Mouse (Mus musculus) limb, embryonic 15.5 days (tissue): ENCODE measurements around the gene Lca5. TPM values are rescaled to one million over a fixed set of nuclear protein-coding genes. Genes with fewer than 3 reads are reported as not detected.

ENCODE experiments used
- ATAC-seq: fragments of 200-750 bp; cut with Nextera tagmentation; 2 replicates; pipeline ENCODE4 v1.8.0; 2017; ENCODE audit warnings: low read depth, moderate TSS enrichment; ENCODE audit not compliant: insufficient number of reproducible peaks, low FRiP score, low TSS enrichment
- H3K27ac ChIP-seq: fragments of 300-500 bp; sonication (generic); 2 replicates; pipeline ENCODE4 v1.5.1; 2015; ENCODE audit warnings: moderate library complexity, mild to moderate bottlenecking, inconsistent platforms
- H3K27me3 ChIP-seq: fragments of 300-500 bp; sonication (generic); 2 replicates; pipeline ENCODE4 v1.6.1; 2015; ENCODE audit warnings: inconsistent platforms
- H3K36me3 ChIP-seq: fragments of 300-500 bp; sonication (generic); 2 replicates; pipeline ENCODE4 v1.6.1; 2015; ENCODE audit warnings: inconsistent platforms
- H3K4me1 ChIP-seq: fragments of 300-500 bp; sonication (generic); 2 replicates; pipeline ENCODE4 v1.6.1; 2015; ENCODE audit warnings: inconsistent platforms
- H3K4me2 ChIP-seq: fragments of 300-500 bp; sonication (generic); 2 replicates; pipeline ENCODE4 v1.6.1; 2015; ENCODE audit warnings: mild to moderate bottlenecking, inconsistent platforms
- H3K4me3 ChIP-seq: fragments of 300-500 bp; sonication (generic); 2 replicates; pipeline ENCODE4 v1.5.1; 2015; ENCODE audit warnings: mild to moderate bottlenecking, inconsistent platforms
- H3K9ac ChIP-seq: fragments of 300-500 bp; sonication (generic); 2 replicates; pipeline ENCODE4 v1.6.1; 2015; ENCODE audit warnings: inconsistent platforms
- H3K9me3 ChIP-seq: fragments of 300-500 bp; sonication (generic); 2 replicates; pipeline ENCODE4 v1.6.1; 2016; ENCODE audit warnings: inconsistent platforms
- WGBS: fragments of 180-500 bp; shearing (Covaris S2); methylation state at CpG from one replicate; pipeline ENCODE4 v1.1.7; 2015; 5-methylcytosine and 5-hydroxymethylcytosine counted together
- polyA plus RNA-seq: library from polyadenylated mRNA; unstranded; fragments of >200 nt; fragmentation: Nextera tagmentation; extraction: Ambion mirVana; gene quantifications from 2 replicates; pipeline ENCODE4 v1.2.1, GENCODE M21; 2015

The Lca5 gene
- 14.5 and 15.0 TPM in 2 replicates for polyA plus RNA-seq

DNA sequence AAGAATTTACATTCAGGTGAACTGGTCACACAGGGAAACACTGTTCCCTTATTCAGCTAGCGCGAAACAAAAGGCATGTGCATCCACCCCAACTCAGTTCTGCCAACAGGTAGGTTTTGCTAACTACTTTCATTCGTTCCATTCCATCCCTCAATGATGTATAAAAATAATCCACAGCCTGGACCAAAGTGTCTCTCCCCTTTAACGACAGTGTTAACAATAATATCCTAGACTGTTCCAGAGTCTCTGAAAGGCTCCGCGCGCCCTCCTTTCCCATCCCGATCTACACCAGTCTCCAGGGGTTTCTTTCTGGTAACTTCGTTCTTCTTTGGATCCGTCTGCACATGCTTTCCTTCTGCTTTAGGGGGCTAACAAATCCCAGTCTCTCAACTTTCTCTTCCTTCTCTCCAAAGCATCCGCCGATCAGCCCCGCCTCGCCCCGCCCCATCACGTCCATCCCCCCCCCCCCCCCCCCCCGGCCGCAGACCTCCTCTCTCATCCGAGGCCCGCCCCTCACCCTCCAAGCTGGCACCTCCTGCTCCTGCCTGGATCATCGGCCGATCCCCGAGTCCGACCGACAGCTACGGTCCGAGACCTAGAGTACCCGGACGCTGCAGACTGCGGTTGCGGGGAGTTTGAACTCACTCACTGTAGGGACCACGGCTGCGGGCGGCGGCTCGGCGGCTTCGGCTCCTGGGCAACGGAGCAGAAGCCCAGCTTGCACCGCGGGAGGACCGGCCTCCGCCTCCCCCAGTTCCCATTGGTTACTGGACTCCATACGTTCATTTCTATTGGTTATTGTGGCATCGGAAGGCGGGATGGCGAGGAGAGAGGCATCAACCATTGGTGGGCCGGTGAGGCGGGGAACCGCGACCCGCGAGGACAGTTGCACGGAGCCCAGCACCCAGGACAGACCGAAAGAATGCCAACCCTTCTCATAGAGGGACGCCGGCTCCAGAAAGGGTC lies at the start of gene Lca5:
TSS of gene Lca5 (minus strand) at position 736 of the 966 bp plus-strand sequence.
- Histone ChIP-seq H3K27ac (peak within 1 kb of the TSS; percentile 96), H3K4me3 (peak within 1 kb of the TSS; percentile 66), H3K9ac (peak within 1 kb of the TSS; percentile 39; the same call in 1 of the 2 replicates), H3K4me2 (peak within 1 kb of the TSS; percentile 54), H3K9me3 (no peaks in the 10 kb centered on the region), H3K27me3 (no peaks in the 10 kb centered on the region), H3K4me1 (peaks cover 10% of the 10 kb centered on the region), H3K36me3 (no peaks in the 10 kb centered on the region)
- ATAC-seq = peak; percentile 99
- 2% methylated on average over 53 of the region's 57 CpGs for WGBS

- H3K27me3 ChIP-seq = no peaks in the 10 kb centered on the region
- H3K4me2 ChIP-seq = no peak overlapping the region
- H3K27ac ChIP-seq = no peak overlapping the region
- H3K4me1 ChIP-seq = no peaks in the 10 kb centered on the region
- no peak overlapping the region for H3K9ac ChIP-seq
- whole genome bisulfite sequencing = 48% methylated on average over 15 of the region's 15 CpGs
- no peaks in the 10 kb centered on the region for H3K36me3 ChIP-seq
- H3K4me3 ChIP-seq = no peak overlapping the region
- no peaks in the 10 kb centered on the region for H3K9me3 ChIP-seq
- no peak for ATAC-seq
Observed at GRCm38 (mm10) chr9:83488491-83489210, 47.7 kb upstream of the Lca5 start.

- no peak overlapping the region for H3K4me3 ChIP-seq
- H3K27ac ChIP-seq = no peak overlapping the region
- H3K4me2 ChIP-seq = no peak overlapping the region
- H3K27me3 ChIP-seq = no peaks in the 10 kb centered on the region
- H3K9ac ChIP-seq = no peak overlapping the region
- H3K9me3 ChIP-seq = no peaks in the 10 kb centered on the region
- H3K4me1 ChIP-seq = peaks cover 2% of the 10 kb centered on the region
- H3K36me3 ChIP-seq = no peaks in the 10 kb centered on the region
- 38% methylated on average over 9 of the region's 9 CpGs for WGBS
- no peak for ATAC-seq
Observed at GRCm38 (mm10) chr9:83487771-83488470, 47.0 kb upstream of the Lca5 start.

DNA sequence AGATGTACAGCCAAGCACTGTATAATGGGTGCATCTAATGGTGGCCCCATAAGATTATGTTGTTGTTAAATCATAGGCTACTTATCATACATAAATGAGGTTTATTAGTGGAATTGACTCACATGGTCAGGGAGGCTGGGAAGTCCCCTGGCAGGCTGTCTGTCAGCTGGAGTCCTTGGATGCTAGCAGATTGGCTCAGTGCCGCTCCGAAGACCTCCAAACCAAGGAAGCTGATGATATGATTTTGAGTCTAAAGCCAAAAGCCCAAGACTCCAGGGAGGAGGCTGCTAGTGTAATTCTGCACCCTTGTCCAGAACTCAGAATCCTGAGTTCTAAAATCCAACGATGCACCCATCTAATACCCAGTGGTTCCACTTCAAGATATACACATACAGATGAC lies 45.0 kb upstream of the Lca5 start:
- no peaks in the 10 kb centered on the region for H3K27me3 ChIP-seq
- H3K36me3 ChIP-seq = no peaks in the 10 kb centered on the region
- H3K27ac ChIP-seq = no peak overlapping the region
- H3K9ac ChIP-seq = no peak overlapping the region
- no peak overlapping the region for H3K4me3 ChIP-seq
- H3K4me2 ChIP-seq = no peak overlapping the region
- peaks cover 8% of the 10 kb centered on the region for H3K4me1 ChIP-seq
- no peaks in the 10 kb centered on the region for H3K9me3 ChIP-seq
- no peak for ATAC-seq
- WGBS = 96% methylated on average over 3 of the region's 3 CpGs

- WGBS = 92% methylated on average over 1 of the region's 1 CpGs
- H3K4me2 ChIP-seq = no peak overlapping the region
- no peaks in the 10 kb centered on the region for H3K9me3 ChIP-seq
Observed at GRCm38 (mm10) chr9:83485357-83485756, 44.4 kb upstream of the Lca5 start.

DNA sequence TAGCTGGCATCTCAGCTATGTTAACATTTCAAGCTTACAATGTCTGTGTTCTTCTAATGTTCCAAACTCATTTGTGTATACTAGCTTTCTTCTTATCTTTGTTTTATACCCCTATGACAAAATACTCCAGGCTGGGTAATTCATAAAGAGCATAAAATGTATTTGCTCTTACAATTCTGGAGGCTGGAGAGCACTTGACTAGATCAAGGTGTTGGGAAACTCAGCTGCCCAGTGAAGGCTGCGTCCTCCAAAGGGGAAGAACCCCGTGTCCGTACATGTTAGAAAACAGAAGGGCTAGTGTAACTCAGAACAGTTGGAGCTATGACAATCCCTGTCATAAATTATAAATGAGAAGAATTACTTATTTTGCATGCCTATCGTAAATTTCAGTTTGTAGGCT lies 42.5 kb upstream of the Lca5 start:
- H3K4me1 ChIP-seq = peaks cover 8% of the 10 kb centered on the region
- 82% methylated on average over 4 of the region's 4 CpGs for WGBS

More at GRCm38 (mm10) chr9:83485357-83485756, 44.4 kb upstream of the Lca5 start:
- no peak overlapping the region for H3K9ac ChIP-seq
- no peak overlapping the region for H3K27ac ChIP-seq
- no peaks in the 10 kb centered on the region for H3K36me3 ChIP-seq
- H3K4me1 ChIP-seq = peaks cover 8% of the 10 kb centered on the region
- H3K4me3 ChIP-seq = no peak overlapping the region
- ATAC-seq = no peak
- H3K27me3 ChIP-seq = no peaks in the 10 kb centered on the region

DNA sequence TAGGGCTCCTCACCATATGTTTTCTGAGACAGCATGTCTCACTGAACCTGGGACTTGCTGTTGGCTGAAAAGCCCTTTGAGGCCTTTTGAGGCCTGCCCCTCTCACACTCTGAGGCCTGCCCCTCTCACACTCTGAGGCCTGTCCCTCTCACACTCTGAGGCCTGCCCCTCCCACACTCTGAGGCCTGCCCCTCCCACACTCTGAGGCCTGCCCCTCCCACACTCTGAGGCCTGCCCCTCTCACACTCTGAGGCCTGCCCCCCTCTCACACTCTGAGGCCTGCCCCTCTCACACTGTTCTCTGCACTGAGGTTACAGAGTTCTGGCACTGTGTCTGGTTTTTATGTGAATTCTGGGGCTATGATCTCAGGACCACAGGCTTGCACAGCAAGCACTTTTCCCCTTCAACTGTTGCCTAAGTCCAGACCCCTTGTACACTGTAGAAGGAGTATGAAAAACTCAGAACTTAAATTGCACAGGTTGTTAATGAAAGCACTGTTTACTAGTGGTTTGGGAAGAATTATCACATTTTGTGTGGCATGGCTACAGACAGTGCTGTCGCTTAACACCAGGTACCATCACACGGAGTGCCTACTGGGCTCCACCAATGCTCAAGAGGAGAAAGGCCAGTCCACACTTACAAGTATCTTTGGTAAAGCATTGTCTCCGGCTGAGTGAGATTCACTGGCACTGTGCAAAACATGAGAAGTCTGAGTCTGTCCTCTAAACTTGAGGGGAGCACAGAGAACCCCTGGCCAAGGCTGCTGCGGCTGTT lies 41.4 kb upstream of the Lca5 start:
- H3K4me3 ChIP-seq = no peak overlapping the region
- H3K9ac ChIP-seq = no peak overlapping the region
- peak; percentile 71; the same call in 1 of the 2 replicates for ATAC-seq
- H3K4me2 ChIP-seq = no peak overlapping the region
- WGBS = 66% methylated on average over 4 of the region's 4 CpGs
- peak overlapping the region; percentile 52 for H3K27ac ChIP-seq
- H3K9me3 ChIP-seq = no peaks in the 10 kb centered on the region
- no peaks in the 10 kb centered on the region for H3K27me3 ChIP-seq
- no peaks in the 10 kb centered on the region for H3K36me3 ChIP-seq
- peaks cover 8% of the 10 kb centered on the region for H3K4me1 ChIP-seq

More for the DNA sequence above, 42.5 kb upstream of the Lca5 start:
- Histone ChIP-seq H3K4me2 (no peak overlapping the region), H3K27ac (no peak overlapping the region), H3K4me3 (no peak overlapping the region), H3K27me3 (no peaks in the 10 kb centered on the region), H3K9ac (no peak overlapping the region), H3K9me3 (no peaks in the 10 kb centered on the region), H3K36me3 (no peaks in the 10 kb centered on the region)
- ATAC-seq = no peak

DNA sequence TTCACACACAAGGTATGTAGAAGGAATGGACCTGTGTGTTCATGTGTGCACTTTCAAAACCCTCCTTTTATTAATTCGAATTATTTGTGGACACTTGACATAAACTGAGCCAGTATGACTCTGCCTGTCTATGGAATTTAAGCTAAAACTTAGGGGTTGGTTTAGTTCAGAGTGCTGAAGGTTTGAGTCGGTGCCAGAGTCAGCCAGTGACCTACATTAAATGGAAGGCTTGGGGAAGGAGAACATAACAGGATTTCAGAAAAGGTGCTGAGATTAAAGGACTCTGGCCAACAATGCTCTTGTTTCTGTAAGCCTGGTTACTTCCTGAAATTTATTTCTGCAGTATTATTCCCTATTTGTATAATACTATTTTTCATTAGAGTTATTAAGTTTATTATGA lies 28.9 kb upstream of the Lca5 start:
- WGBS = 67% methylated on average over 2 of the region's 2 CpGs
- Histone ChIP-seq H3K4me3 (no peak overlapping the region), H3K36me3 (no peaks in the 10 kb centered on the region), H3K4me1 (no peaks in the 10 kb centered on the region), H3K4me2 (no peak overlapping the region), H3K27ac (no peak overlapping the region), H3K9ac (no peak overlapping the region), H3K9me3 (no peaks in the 10 kb centered on the region), H3K27me3 (no peaks in the 10 kb centered on the region)
- ATAC-seq = no peak

DNA sequence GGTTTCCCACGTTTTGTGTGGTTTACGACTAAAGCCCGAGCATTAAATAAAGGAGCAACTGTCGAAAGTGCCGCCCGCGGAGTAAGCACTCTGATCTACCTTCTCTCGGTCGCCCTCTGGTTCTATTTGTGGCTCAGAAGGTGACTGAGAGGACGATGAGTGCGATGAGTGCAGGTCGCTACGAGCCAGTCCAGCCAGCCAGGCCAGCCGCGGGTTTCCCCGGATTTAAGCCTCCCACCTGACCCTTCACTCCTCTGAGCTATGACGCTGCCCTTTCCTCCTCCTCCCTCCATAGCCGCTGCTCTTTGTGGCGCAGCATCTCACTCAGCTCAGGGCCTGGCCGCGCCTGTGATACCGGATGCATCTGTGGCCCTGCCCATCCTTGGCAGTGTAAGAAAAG lies 6.8 kb upstream of the Lca5 start:
- Histone ChIP-seq H3K4me3 (peak overlapping the region; percentile 38), H3K27ac (no peak overlapping the region; the same call in 1 of the 2 replicates), H3K9ac (0 out of 2 replicates have a peak overlapping the region, but pooled peaks have one; percentile 4), H3K4me2 (peak overlapping the region; percentile 51), H3K36me3 (no peaks in the 10 kb centered on the region), H3K9me3 (no peaks in the 10 kb centered on the region), H3K27me3 (no peaks in the 10 kb centered on the region), H3K4me1 (peaks cover 4% of the 10 kb centered on the region; the same call in 1 of the 2 replicates)
- no peak for ATAC-seq
- whole genome bisulfite sequencing = 1% methylated on average over 22 of the region's 22 CpGs

- H3K27ac ChIP-seq = no peak overlapping the region
- WGBS = 69% methylated on average over 9 of the region's 9 CpGs
- peaks cover 4% of the 10 kb centered on the region; the same call in 1 of the 2 replicates for H3K4me1 ChIP-seq
- no peaks in the 10 kb centered on the region for H3K9me3 ChIP-seq
- no peak overlapping the region for H3K9ac ChIP-seq
- no peaks in the 10 kb centered on the region for H3K27me3 ChIP-seq
- no peaks in the 10 kb centered on the region for H3K36me3 ChIP-seq
- peak overlapping the region; percentile 38 for H3K4me3 ChIP-seq
- peak overlapping the region; percentile 51 for H3K4me2 ChIP-seq
- ATAC-seq = no peak
Observed at GRCm38 (mm10) chr9:83447176-83447575, 6.2 kb upstream of the Lca5 start.

DNA sequence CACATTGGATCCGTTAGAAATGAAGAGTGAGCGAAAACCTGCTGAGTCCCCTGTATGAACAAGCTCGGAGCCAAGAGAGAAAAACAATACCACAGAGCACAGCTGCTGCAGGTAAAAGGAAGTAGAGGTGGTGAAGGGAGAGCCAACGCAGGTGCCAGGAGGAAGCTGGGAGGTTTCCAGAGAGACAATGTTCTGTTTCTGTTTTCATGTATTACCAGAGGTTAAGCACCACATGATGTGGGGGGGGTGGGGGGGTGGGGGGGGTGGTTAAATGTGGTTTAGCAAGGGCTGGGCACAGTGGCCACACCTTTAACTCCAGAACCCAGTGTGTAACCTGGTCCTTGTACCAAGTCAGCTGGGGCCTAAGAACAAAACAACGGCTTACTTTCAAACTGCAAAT lies 3.3 kb downstream of the Lca5 start:
- no peaks in the 10 kb centered on the region for H3K27me3 ChIP-seq
- H3K27ac ChIP-seq = no peak overlapping the region
- H3K36me3 ChIP-seq = no peaks in the 10 kb centered on the region
- H3K4me2 ChIP-seq = no peak overlapping the region
- WGBS = 77% methylated on average over 5 of the region's 5 CpGs
- no peak overlapping the region for H3K4me3 ChIP-seq
- H3K9ac ChIP-seq = no peak overlapping the region
- peaks cover 14% of the 10 kb centered on the region for H3K4me1 ChIP-seq
- ATAC-seq = no peak
- no peaks in the 10 kb centered on the region for H3K9me3 ChIP-seq
